ENCODE assay signal across 8 mouse cellular contexts in genomic region chr3:103801631-103802531, GRCm38 (mm10). TPM values are rescaled to one million over a fixed set of nuclear protein-coding genes. Genes with fewer than 3 reads are reported as not detected.
DNase-seq lines count a peak whose midpoint lies in the region; ATAC-seq and TF ChIP-seq lines count a peak whose summit lies in the region.

No protein-coding gene starts in this region.

- peak; percentile 24 for DNase-seq in 3T3-L1 (ENCODE audit: low read depth, low spot score)
- peak; percentile 86 for DNase-seq in adrenal gland, adult 2 months
- DNase-seq in kidney, postnatal 4 days, result peak; percentile 44 to 64
- peak in 2 of 3 experiments; percentile 37 to 53 for DNase-seq in liver, embryonic 14.5 days (ENCODE audit: low read depth in 3 of 3, low spot score in 3 of 3)
- peak; percentile 79 for DNase-seq in ovary, postnatal 36 days (ENCODE audit: low spot score)
- peak; percentile 78 for DNase-seq in urinary bladder, postnatal 14 days (ENCODE audit: low spot score)

- 72% methylated on average over 10 of the region's 10 CpGs for WGBS in embryonic facial prominence, embryonic 15.5 days
- 36% methylated on average over 10 of the region's 10 CpGs for WGBS in heart, embryonic 16.5 days
- 16% methylated on average over 10 of the region's 10 CpGs for WGBS in liver, embryonic 14.5 days (ENCODE audit: insufficient replicate concordance)

- H3K4me2 ChIP-seq in embryonic facial prominence, embryonic 15.5 days (replicated peaks), result no peak overlapping the region
- peak overlapping the region; percentile 3 for H3K4me2 ChIP-seq in heart, embryonic 16.5 days (ENCODE audit: low read depth, low read length)
- peak overlapping the region; percentile 41 for H3K4me2 ChIP-seq in liver, embryonic 14.5 days (ENCODE audit: low read depth)

- no peak for TF ChIP-seq CTCF in liver, embryonic 14.5 days (IDR thresholded peaks at IDR 0.05; ENCODE audit: low read depth)

- H3K9me3 ChIP-seq in embryonic facial prominence, embryonic 15.5 days (replicated peaks), result no peaks in the 10 kb centered on the region
- no peaks in the 10 kb centered on the region for H3K9me3 ChIP-seq in heart, embryonic 16.5 days (replicated peaks; ENCODE audit: control insufficient read depth, low read length)
- H3K9me3 ChIP-seq in liver, embryonic 14.5 days (ENCODE audit: control insufficient read depth, low read length), result no peaks in the 10 kb centered on the region

- 0 out of 2 replicates have a peak, but pooled peaks have one; percentile 51 for ATAC-seq in embryonic facial prominence, embryonic 15.5 days (ENCODE audit: insufficient number of reproducible peaks, low FRiP score, low TSS enrichment, low read depth)
- ATAC-seq in heart, embryonic 16.5 days (replicated peaks; ENCODE audit: extremely low read depth, insufficient read depth, low FRiP score), result peak; percentile 95
- peak; percentile 66 for ATAC-seq in liver, embryonic 14.5 days (ENCODE audit: insufficient read depth)

- TF ChIP-seq EP300 in liver, embryonic 14.5 days (IDR thresholded peaks at IDR 0.05; ENCODE audit: low read depth), result peak; percentile 27; the same call in 1 of the 2 replicates

- no peaks in the 10 kb centered on the region for H3K27me3 ChIP-seq in embryonic facial prominence, embryonic 15.5 days
- H3K27me3 ChIP-seq in heart, embryonic 16.5 days (ENCODE audit: control insufficient read depth, insufficient read depth, low read length), result no peaks in the 10 kb centered on the region
- H3K27me3 ChIP-seq in liver, embryonic 14.5 days (ENCODE audit: control insufficient read depth, insufficient read depth, low read length), result no peaks in the 10 kb centered on the region

- peaks cover 29% of the 10 kb centered on the region for H3K36me3 ChIP-seq in embryonic facial prominence, embryonic 15.5 days
- peaks cover 14% of the 10 kb centered on the region for H3K36me3 ChIP-seq in heart, embryonic 16.5 days (ENCODE audit: control insufficient read depth, insufficient read depth)
- peaks cover 52% of the 10 kb centered on the region for H3K36me3 ChIP-seq in liver, embryonic 14.5 days (replicated peaks; ENCODE audit: control insufficient read depth, insufficient read depth, low read depth)

- no peaks in the 10 kb centered on the region for H3K4me1 ChIP-seq in embryonic facial prominence, embryonic 15.5 days
- H3K4me1 ChIP-seq in heart, embryonic 16.5 days (ENCODE audit: control insufficient read depth, insufficient read depth, low read length), result peaks cover 12% of the 10 kb centered on the region
- H3K4me1 ChIP-seq in liver, embryonic 14.5 days (replicated peaks; ENCODE audit: control insufficient read depth in 2 of 2, insufficient read depth in 2 of 2, low read length in 1 of 2), result peaks cover 67 to 68% of the 10 kb centered on the region in 2 experiments

- H3K4me3 ChIP-seq in embryonic facial prominence, embryonic 15.5 days (replicated peaks), result no peak overlapping the region
- H3K4me3 ChIP-seq in heart, embryonic 16.5 days (ENCODE audit: low read length), result no peak overlapping the region
- H3K4me3 ChIP-seq in liver, embryonic 14.5 days (ENCODE audit: insufficient read depth in 1 of 2, low read depth in 2 of 2, low read length in 2 of 2), result peak overlapping the region in 1 of 2 experiments; percentile 7; a peak in 1 of 4 replicates

- no peak overlapping the region for H3K9ac ChIP-seq in embryonic facial prominence, embryonic 15.5 days
- peak overlapping the region; percentile 41 for H3K9ac ChIP-seq in heart, embryonic 16.5 days (ENCODE audit: low read length)
- H3K9ac ChIP-seq in liver, embryonic 14.5 days (replicated peaks), result peak overlapping the region; percentile 63

- peak overlapping the region; percentile 66 for H3K27ac ChIP-seq in embryonic facial prominence, embryonic 15.5 days (replicated peaks)
- peak overlapping the region; percentile 93 for H3K27ac ChIP-seq in heart, embryonic 16.5 days (ENCODE audit: low read length)
- peak overlapping the region; percentile 90 for H3K27ac ChIP-seq in liver, embryonic 14.5 days

RNA-seq across cellular contexts. Expression of gene Dclre1b, which starts 7.4 kb away (rescaled TPM):
- total RNA-seq in adrenal gland, adult 2 months (2021), result 10 to 100 TPM; 17.4 to 20.0 TPM
- polyA plus RNA-seq in adrenal gland, adult 2 months (2012; rRNA removed), result 13.0 and 17.5 TPM in 2 replicates
- 26.8 and 27.3 TPM in 2 replicates for polyA plus RNA-seq in embryonic facial prominence, embryonic 15.5 days (2015; fragmentation: Nextera tagmentation; extraction: Ambion mirVana)
- polyA plus RNA-seq in heart, embryonic 16.5 days (2015; fragmentation: Nextera tagmentation; extraction: Ambion mirVana), result 17.1 and 18.7 TPM in 2 replicates
- polyA plus RNA-seq in liver, embryonic 14.5 days (2012; rRNA removed), result 9.7 and 11.5 TPM in 2 replicates
- 24.9 and 27.4 TPM in 2 replicates for polyA plus RNA-seq in liver, embryonic 14.5 days (2014; fragmentation: Nextera tagmentation; extraction: Ambion mirVana)

RNA-seq across cellular contexts. Expression of gene Ap4b1, which starts 7.4 kb away (rescaled TPM):
- 10 to 100 TPM; 13.7 to 23.7 TPM for total RNA-seq in adrenal gland, adult 2 months (2021)
- 6.7 and 7.2 TPM in 2 replicates for polyA plus RNA-seq in adrenal gland, adult 2 months (2012; rRNA removed)
- polyA plus RNA-seq in embryonic facial prominence, embryonic 15.5 days (2015; fragmentation: Nextera tagmentation; extraction: Ambion mirVana), result 22.2 and 23.4 TPM in 2 replicates
- polyA plus RNA-seq in heart, embryonic 16.5 days (2015; fragmentation: Nextera tagmentation; extraction: Ambion mirVana), result 16.2 and 17.2 TPM in 2 replicates
- 11.0 and 11.4 TPM in 2 replicates for polyA plus RNA-seq in liver, embryonic 14.5 days (2012; rRNA removed)
- 12.8 and 15.3 TPM in 2 replicates for polyA plus RNA-seq in liver, embryonic 14.5 days (2014; fragmentation: Nextera tagmentation; extraction: Ambion mirVana)

RNA-seq across cellular contexts. Expression of gene Gm43064, which starts 7.5 kb away (rescaled TPM):
- total RNA-seq in adrenal gland, adult 2 months (2021), result under 1 TPM; 0.38 to 0.49 TPM
- polyA plus RNA-seq in adrenal gland, adult 2 months (2012; rRNA removed), result not detected in 2 replicates
- polyA plus RNA-seq in embryonic facial prominence, embryonic 15.5 days (2015; fragmentation: Nextera tagmentation; extraction: Ambion mirVana), result 0.84 and 1.1 TPM in 2 replicates
- 0.30 and 0.32 TPM in 2 replicates for polyA plus RNA-seq in heart, embryonic 16.5 days (2015; fragmentation: Nextera tagmentation; extraction: Ambion mirVana)
- polyA plus RNA-seq in liver, embryonic 14.5 days (2012; rRNA removed), result 0.48 and 1.6 TPM in 2 replicates
- 0.10 and 0.34 TPM in 2 replicates for polyA plus RNA-seq in liver, embryonic 14.5 days (2014; fragmentation: Nextera tagmentation; extraction: Ambion mirVana)

RNA-seq across cellular contexts. Expression of gene Hipk1, which starts 10.5 kb away (rescaled TPM):
- total RNA-seq in adrenal gland, adult 2 months (2021), result 100 to 1,000 TPM; 131 to 139 TPM
- polyA plus RNA-seq in adrenal gland, adult 2 months (2012; rRNA removed), result 83.4 and 88.1 TPM in 2 replicates
- 12.4 TPM in 2 replicates for polyA plus RNA-seq in embryonic facial prominence, embryonic 15.5 days (2015; fragmentation: Nextera tagmentation; extraction: Ambion mirVana)
- polyA plus RNA-seq in heart, embryonic 16.5 days (2015; fragmentation: Nextera tagmentation; extraction: Ambion mirVana), result 10.8 and 11.6 TPM in 2 replicates
- 22.4 and 22.7 TPM in 2 replicates for polyA plus RNA-seq in liver, embryonic 14.5 days (2012; rRNA removed)
- 17.1 and 18.9 TPM in 2 replicates for polyA plus RNA-seq in liver, embryonic 14.5 days (2014; fragmentation: Nextera tagmentation; extraction: Ambion mirVana)

RNA-seq across cellular contexts. Expression of gene Bcl2l15, which starts 30.5 kb away (rescaled TPM):
- total RNA-seq in adrenal gland, adult 2 months (2021), result not detected
- polyA plus RNA-seq in adrenal gland, adult 2 months (2012; rRNA removed), result not detected in 2 replicates
- 0.18 TPM in 1 of 2 replicates, not detected in the other for polyA plus RNA-seq in embryonic facial prominence, embryonic 15.5 days (2015; fragmentation: Nextera tagmentation; extraction: Ambion mirVana)
- polyA plus RNA-seq in heart, embryonic 16.5 days (2015; fragmentation: Nextera tagmentation; extraction: Ambion mirVana), result 0.43 TPM in 1 of 2 replicates, not detected in the other
- 2.0 and 3.2 TPM in 2 replicates for polyA plus RNA-seq in liver, embryonic 14.5 days (2012; rRNA removed)
- 1.5 and 1.7 TPM in 2 replicates for polyA plus RNA-seq in liver, embryonic 14.5 days (2014; fragmentation: Nextera tagmentation; extraction: Ambion mirVana)

Comparison
In these comparisons a context has a peak if more than half of its experiments do, and no peak if none do; other contexts are left out.
1. DNase-seq: peak in every context shown above with its lines; median percentile 86 in adrenal gland, adult 2 months; 79 in ovary, postnatal 36 days; 78 in urinary bladder, postnatal 14 days; 54 in kidney, postnatal 4 days; 45 in liver, embryonic 14.5 days; 24 in 3T3-L1.